Mouse (Mus musculus) G1E (cell line): ENCODE data around the gene Arnt.

Experiments
- CTCF ChIP-seq: IDR thresholded peaks from 2 replicates; pipeline ENCODE4 v1.5.1; 2012; ENCODE audit warnings: low read depth, low read length, inconsistent platforms, mixed read lengths
- GATA1 ChIP-seq: IDR thresholded peaks from 2 replicates; pipeline ENCODE4 v1.6.1; 2012; ENCODE audit warnings: borderline replicate concordance, low read length, inconsistent platforms, mixed read lengths
- GATA2 ChIP-seq: IDR thresholded peaks from 2 replicates; pipeline ENCODE4 v1.6.1; 2012; ENCODE audit warnings: low read depth, low read length, inconsistent platforms, borderline replicate concordance
- POLR2AphosphoS5 ChIP-seq: IDR thresholded peaks from 2 replicates; pipeline ENCODE4 v1.6.1; 2012; ENCODE audit warnings: low read depth, low read length, inconsistent platforms; ENCODE audit not compliant: insufficient replicate concordance

GRCm38 (mm10) chr3:95407728-95408127, 26.5 kb upstream of the Arnt start:
- TF ChIP-seq CTCF (no peak), GATA2 (no peak), GATA1 (no peak), POLR2AphosphoS5 (no peak)
